Mouse (Mus musculus): Measurements from ENCODE around the gene Prdx6.

DNA sequence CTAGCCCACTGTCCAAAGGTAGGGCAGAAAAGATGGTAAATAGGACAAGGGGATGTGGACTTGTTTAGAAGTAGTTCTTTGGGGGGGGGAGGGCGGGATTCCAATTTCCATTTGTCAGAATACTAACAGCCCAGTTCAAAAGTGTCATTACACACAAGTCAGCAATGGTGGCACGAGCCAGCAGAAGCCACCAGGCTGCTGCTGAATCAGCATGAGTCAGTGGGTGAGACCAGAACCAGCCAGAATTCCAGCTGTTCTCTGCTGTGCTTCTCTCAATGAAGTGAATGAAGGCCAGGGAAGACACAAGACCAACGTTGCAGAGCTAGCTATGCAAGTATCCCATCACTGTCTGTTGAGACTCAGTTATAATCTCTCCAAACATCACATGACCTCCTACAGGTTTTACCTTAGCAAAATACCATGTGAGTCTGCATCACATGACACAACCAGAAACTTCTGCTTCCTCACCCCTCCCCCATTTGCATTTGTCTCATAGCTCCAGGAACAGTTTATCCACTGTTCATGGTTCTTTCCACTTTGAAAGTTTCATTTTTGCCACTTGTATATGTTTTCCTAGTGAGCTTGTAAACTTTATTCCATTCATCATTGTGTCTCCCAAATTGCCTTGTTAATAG is 30.2 kb upstream of the Prdx6 start:
- no peak for TF ChIP-seq CTCF (IDR thresholded peaks at IDR 0.05; ENCODE audit: control insufficient read depth, insufficient read depth, insufficient replicate concordance, low read depth, low read length)
- TF ChIP-seq POLR2A (IDR thresholded peaks at IDR 0.05; ENCODE audit: control insufficient read depth, low read depth, low read length) = no peak
